ENCODE assay signal across 8 mouse cellular contexts in genomic region chr13:34130226-34130731, GRCm38 (mm10). TPM values are rescaled to one million over a fixed set of nuclear protein-coding genes. Genes with fewer than 3 reads are reported as not detected.
DNase-seq lines count a peak whose midpoint lies in the region; ATAC-seq lines count a peak whose summit lies in the region.

Tubb2b (minus strand) TSS chr13:34130466.

- peak within 1 kb of the TSS; percentile 99 for H3K4me3 ChIP-seq in forebrain, embryonic 16.5 days (replicated peaks; ENCODE audit: low read length)
- peak within 1 kb of the TSS; percentile 86 for H3K4me3 ChIP-seq in hindbrain, embryonic 12.5 days
- H3K4me3 ChIP-seq in macrophage (ENCODE audit: inconsistent target) = peak within 1 kb of the TSS; percentile 59

- peaks cover 42% of the 10 kb centered on the region for H3K4me1 ChIP-seq in forebrain, embryonic 16.5 days (replicated peaks; ENCODE audit: control insufficient read depth, insufficient read depth, low read length)
- peaks cover 33% of the 10 kb centered on the region for H3K4me1 ChIP-seq in hindbrain, embryonic 12.5 days

- H3K79me2 ChIP-seq in macrophage (ENCODE audit: inconsistent target) = no peaks in the 10 kb centered on the region

- H3K36me3 ChIP-seq in forebrain, embryonic 16.5 days (ENCODE audit: control insufficient read depth, insufficient read depth) = peaks cover 4% of the 10 kb centered on the region; the same call in 1 of the 2 replicates
- peaks cover 12% of the 10 kb centered on the region for H3K36me3 ChIP-seq in hindbrain, embryonic 12.5 days
- H3K36me3 ChIP-seq in macrophage (ENCODE audit: inconsistent target) = no peaks in the 10 kb centered on the region

- ATAC-seq in cerebellum, adult (ENCODE audit: insufficient number of reproducible peaks, low FRiP score, low TSS enrichment) = peak; percentile 47; the same call in 1 of the 2 replicates
- peak; percentile 90 for ATAC-seq in forebrain, embryonic 16.5 days
- ATAC-seq in hindbrain, embryonic 12.5 days (ENCODE audit: low FRiP score) = peak; percentile 91

- no peak for DNase-seq in cerebellum, adult 8-10 months
- peak; percentile 55 for DNase-seq in adrenal gland, postnatal 14 days
- no peak for DNase-seq in left cerebral cortex, adult 18-20 months (ENCODE audit: low spot score in 2 of 2)
- peak; percentile 86 for DNase-seq in right cerebral cortex, postnatal 14 days

- H3K27me3 ChIP-seq in forebrain, embryonic 16.5 days (replicated peaks; ENCODE audit: control insufficient read depth, insufficient read depth, low read length) = no peaks in the 10 kb centered on the region
- no peaks in the 10 kb centered on the region for H3K27me3 ChIP-seq in hindbrain, embryonic 12.5 days

- peak within 1 kb of the TSS; percentile 98 for H3K4me2 ChIP-seq in forebrain, embryonic 16.5 days (ENCODE audit: low read length)
- peak within 1 kb of the TSS; percentile 62 for H3K4me2 ChIP-seq in hindbrain, embryonic 12.5 days (replicated peaks)

- H3K9me3 ChIP-seq in forebrain, embryonic 16.5 days (ENCODE audit: control insufficient read depth, low read length) = no peaks in the 10 kb centered on the region
- no peaks in the 10 kb centered on the region for H3K9me3 ChIP-seq in hindbrain, embryonic 12.5 days (replicated peaks)

- peak within 1 kb of the TSS; percentile 100 for H3K27ac ChIP-seq in forebrain, embryonic 16.5 days (ENCODE audit: low read length)
- H3K27ac ChIP-seq in hindbrain, embryonic 12.5 days = peak within 1 kb of the TSS; percentile 100
- no peak within 1 kb of the TSS for H3K27ac ChIP-seq in macrophage

- whole genome bisulfite sequencing in forebrain, embryonic 16.5 days = 0% methylated on average over 26 of the region's 26 CpGs
- under 1% methylated on average over 26 of the region's 26 CpGs for WGBS in hindbrain, embryonic 12.5 days
- under 1% methylated on average over 23 of the region's 26 CpGs for WGBS in macrophage (ENCODE audit: missing documents)

- H3K9ac ChIP-seq in forebrain, embryonic 16.5 days (replicated peaks; ENCODE audit: low read depth, low read length) = peak within 1 kb of the TSS; percentile 99
- peak within 1 kb of the TSS; percentile 96 for H3K9ac ChIP-seq in hindbrain, embryonic 12.5 days

RNA-seq across cellular contexts. Expression of gene Tubb2b, which starts in this region (rescaled TPM):
- 5.5 and 22.5 TPM in 2 replicates for total RNA-seq in adrenal gland, postnatal 14 days (2021)
- 1,170 and 1,210 TPM in 2 replicates for polyA plus RNA-seq in forebrain, embryonic 16.5 days (2015; fragmentation: Nextera tagmentation; extraction: Ambion mirVana)
- 363 and 373 TPM in 2 replicates for polyA plus RNA-seq in hindbrain, embryonic 12.5 days (2016; fragmentation: Nextera tagmentation; extraction: Ambion mirVana)
- total RNA-seq in left cerebral cortex, adult 18-20 months (2021) = 100 to 1,000 TPM; 169 to 171 TPM
- 10 to 100 TPM in 1 of 26 experiments, 1 to 10 TPM in 9, under 1 TPM in 10, not detected in 6; 0.48 to 13.3 (median 1.0) TPM for total RNA-seq in macrophage (2018; cell fraction: chromatin; rRNA removed)
- 1 to 10 TPM; 1.9 to 9.9 (median 4.5) TPM for total RNA-seq in macrophage (2018; cell fraction: cytosol; rRNA removed)
- total RNA-seq in macrophage (2018; cell fraction: nucleus; rRNA removed) = 1 to 10 TPM in 21 of 26 experiments, under 1 TPM in 4, not detected in 1; 0.55 to 5.1 (median 1.6) TPM
- 3.6 to 6.5 TPM (median 5.1 TPM) in 3 replicates for polyA plus RNA-seq in macrophage (2018)

Comparison
In these comparisons a context has a peak if more than half of its experiments do, and no peak if none do; other contexts are left out.
1. RNA of gene Tubb2b (polyA plus RNA-seq): 1,170 to 1,210 TPM in forebrain, embryonic 16.5 days and 363 to 373 TPM in hindbrain, embryonic 12.5 days; 3.6 to 6.5 TPM in macrophage; every median in the first group is over 10 times any median in the second.
2. DNase-seq: peak in adrenal gland, postnatal 14 days (single experiment) and right cerebral cortex, postnatal 14 days (single experiment); none in cerebellum, adult 8-10 months (single experiment) and left cerebral cortex, adult 18-20 months (0 of 2).
3. Peak in every context shown above with its lines, with median percentiles within 50 percentile points of each other: ATAC-seq and H3K4me3 ChIP-seq.